Mouse (Mus musculus) R1 (cell line): ENCODE data around the gene Specc1.

Source experiments
- DNase-seq: peaks from one replicate; pipeline ENCODE4 v3.0.0-alpha.2; 2018; ENCODE audit warnings: low read depth, low spot score

Gene Specc1

DNA sequence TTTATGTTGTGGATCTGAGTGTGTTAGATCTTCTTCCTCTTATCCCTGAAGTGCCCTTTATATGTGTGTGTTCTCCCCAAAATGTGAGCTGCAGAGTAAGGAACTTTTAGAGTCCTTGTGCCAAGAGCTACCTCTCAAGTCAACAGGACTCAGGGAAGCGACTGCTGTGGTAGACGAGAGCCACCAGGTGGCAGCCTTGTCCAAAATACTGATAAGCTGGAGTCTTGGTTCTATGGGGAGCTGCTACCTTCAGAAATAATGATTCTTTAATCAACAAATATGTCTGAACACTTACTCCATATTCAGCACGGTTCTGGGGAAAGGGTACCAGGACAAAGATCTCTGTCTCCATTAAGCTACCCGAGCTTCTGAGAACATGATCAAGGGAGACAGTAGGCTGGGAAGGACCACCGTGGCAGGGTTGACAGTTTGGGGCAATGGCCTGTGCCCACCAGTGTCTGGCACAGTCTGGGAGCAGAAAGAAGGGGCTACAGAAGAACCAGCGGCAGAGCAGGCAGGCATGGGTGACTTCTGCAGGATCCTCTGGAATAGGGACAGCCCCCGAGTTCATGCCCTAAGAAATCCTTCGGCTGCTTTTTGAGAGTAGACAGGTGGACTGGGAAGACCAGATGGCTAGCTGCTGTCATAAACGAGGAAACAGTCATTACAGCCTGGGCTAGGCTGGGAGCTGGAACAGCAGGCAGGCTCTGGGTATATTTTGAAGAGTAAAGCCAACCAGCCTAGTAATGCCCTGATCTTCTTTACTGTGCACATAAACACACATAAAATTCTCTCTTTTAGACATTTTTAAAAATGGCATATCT lies 91.5 kb downstream of the Specc1 start:
- peak; percentile 74 for DNase-seq

DNA sequence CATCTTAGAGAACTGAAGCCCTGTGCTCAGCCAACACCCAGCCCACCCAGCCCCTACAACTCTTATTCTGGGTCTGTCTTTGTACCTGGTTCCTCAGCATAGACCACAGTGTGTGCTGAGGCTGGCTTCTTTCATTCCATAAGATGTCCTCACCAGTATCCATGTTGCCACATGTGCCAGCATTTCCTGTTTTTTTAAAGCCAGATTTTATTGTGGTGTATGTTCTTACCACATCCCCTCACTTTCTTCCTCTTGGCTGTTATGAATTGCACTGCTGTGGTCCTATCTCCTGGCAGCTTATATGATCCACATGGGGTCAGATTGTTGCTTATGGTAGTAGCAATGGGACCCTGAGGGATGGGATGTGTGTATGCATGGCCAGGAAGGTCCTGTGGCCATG lies 92.6 kb downstream of the Specc1 start:
- no peak for DNase-seq

GRCm38 (mm10) chr11:62050356-62051330 lies 94.1 kb downstream of the Specc1 start:
- peak; percentile 91 for DNase-seq

DNA sequence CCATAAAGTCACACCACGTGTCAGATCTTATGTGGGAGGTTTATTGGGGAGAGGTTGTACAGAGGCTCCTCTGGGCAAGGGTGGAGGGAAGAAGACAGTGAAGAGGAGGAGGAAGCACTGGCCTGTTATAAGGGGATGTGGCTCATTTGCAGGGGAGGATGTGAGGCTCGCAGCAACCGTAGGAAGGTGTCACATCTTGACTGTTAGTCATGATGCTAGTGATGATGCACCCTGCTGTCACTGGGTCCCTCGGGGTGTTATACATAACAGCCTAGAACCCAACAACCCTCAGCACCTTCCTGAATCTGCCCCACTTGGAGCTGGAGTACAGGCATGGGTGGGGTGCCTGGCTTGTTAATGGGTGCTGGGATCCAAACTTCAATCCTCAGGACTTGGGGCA lies 94.9 kb downstream of the Specc1 start:
- DNase-seq = no peak

GRCm38 (mm10) chr11:62053928-62054327 lies 97.4 kb downstream of the Specc1 start:
- DNase-seq = peak; percentile 28

DNA sequence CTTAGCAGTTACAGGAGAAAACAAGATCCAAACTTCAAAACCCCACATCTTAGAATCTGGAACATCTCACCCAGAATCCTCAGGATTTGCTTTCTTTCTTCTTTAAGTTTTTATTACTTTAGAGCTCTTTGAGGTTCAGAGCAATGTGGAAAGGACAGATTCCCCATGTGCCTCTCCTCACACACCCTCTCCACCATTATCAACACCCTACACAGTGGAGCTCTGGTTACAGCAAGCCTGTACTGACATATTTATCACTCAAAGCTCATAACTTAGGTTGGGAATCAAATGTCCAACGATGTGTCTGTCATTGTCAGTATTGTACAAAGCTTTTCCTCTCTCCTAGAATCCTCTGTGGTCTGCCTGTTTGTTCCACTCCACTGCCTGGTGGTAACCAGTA lies 108.0 kb downstream of the Specc1 start:
- DNase-seq = no peak

DNA sequence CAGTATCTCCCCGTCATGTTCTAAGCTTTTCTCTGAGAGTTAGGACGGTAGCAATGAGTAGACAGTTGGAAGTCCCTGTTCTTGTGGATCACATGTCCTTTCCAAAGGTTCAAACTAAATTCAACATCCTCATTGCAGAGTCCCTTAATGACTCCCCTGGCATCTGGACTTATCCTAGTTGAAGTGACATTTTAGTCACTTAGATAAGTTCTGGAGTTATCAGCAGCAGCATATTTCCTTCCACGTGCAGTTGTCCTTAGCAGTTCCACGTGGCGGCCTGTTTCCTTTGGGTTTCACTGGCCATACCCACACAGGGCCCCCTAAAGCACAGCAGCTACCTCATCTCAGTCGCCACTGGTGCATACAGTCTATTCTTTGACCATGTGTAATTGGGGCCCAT lies 109.1 kb downstream of the Specc1 start:
- no peak for DNase-seq

DNA sequence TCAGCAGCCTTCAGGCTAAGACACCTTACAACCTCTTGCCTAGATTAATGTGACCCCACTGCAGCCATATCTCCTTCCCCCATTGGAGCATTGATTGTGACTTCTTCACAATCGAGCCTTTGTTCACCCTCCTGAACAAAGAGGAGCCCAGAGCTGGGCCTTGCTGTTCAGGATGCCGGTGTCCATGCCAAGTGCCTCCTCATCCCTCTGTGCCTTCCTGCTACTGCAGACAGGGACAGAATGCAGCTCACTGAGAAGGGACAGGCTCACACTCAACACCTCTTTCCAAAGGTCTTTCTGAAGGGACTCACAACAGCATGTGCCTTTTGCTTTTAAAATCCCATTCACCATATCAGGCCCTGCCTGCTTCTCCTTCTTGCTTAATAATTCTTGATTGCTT lies 113.0 kb downstream of the Specc1 start:
- no peak for DNase-seq

- no peak for DNase-seq
These were observed 113.6 kb downstream of the Specc1 start for GRCm38 (mm10) chr11:62070206-62070605.

DNA sequence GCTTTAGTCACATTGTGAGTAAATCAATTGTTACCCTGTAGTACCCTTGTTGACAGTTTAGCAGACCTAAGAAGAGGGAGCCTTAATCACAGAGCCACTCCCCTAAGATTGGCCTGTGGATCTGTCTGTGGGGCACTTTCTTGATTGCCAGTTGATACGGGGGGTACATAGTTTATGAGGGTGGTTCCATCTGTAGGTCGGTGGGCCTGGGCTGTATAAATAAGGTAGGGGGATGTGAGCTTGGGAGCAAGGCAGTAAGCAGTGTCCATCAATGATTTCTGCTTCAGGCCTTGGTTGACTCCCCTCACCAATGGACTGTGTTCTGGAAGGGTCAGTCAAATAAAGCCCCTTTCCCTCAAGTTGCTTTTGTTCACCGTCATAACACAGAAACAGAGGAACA lies 115.8 kb downstream of the Specc1 start:
- no peak for DNase-seq

DNA sequence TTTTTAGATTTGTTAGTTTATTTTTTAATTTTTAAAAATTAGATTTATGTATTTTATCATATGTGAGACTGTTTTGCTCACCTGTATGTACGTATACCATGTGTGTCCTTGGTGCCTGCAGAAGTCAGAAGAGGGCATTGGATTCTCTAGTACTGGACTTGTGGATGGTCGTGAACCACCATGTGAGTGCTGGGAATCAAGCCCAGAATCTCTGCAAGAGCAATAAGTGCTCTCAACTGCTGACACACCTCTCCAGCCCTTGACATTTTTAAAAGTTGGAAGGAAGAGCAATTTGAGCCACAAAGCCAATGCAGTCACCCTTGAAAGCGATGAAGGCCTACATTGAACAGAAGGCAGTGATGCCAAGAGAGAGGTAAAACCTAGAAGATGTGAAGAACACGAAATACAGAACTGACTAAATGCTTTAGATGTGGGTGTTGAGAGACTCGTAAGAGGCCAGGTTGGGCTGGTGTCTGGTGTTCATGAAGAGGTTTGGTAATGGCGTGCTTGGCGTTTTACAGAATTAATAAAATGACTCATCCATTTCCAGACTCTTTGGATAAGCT lies 117.1 kb downstream of the Specc1 start:
- DNase-seq = no peak

DNA sequence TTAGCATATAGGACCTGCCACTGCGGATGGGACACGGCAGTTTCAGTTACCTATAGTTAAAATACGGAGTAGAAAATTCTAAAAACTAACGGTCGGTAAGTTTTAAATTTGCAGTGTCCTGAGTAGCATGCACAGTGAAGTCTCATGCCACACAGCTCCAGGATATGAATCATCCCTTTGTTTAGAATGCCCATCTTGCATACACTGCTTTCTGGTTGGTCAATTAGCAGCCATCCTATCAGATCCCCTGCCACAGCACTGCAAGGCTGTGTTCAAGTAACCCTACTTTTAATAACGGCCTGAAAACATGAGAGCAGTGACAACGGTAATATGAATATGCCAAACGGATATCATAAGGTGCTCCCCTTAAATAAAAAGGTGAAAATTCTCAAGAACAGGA lies 118.0 kb downstream of the Specc1 start:
- no peak for DNase-seq

DNA sequence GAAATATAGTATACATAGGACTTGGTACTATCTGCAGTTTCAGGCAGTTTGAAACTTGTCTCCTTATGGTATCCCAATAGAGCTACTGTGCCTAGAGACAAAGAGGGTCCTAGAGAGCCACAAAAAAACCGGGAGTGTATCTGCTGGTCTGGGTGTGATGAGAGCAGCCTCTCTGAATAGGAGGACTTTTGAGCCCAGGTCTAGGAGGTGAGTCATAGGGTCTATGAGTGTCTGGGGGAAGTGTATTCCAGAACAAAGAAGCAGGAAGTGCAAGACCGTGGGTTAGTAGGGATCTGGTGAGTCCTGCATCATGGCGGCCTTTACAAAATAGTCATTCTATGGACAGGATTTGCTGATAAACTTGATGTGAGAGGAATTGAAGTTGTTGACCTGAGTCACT lies 118.5 kb downstream of the Specc1 start:
- peak; percentile 39 for DNase-seq

DNA sequence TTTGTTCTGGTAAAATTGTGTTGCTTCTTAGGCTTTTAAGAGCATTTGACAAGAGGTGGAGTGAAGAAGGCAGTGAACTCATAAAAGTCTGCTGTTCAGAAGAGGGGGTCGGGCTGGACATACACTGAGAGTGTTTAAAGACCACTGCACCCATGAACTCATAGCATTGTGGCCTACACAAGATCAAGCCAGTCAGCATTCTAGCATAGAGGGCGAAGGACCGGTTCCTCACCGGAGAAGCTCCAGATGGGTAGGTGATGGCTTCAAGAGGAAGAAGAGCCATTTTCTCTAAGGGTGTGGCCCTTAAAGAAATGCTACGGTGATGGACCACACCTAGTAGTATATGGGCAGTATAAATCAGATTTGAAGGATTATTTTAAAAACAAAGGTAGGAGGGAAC lies 119.0 kb downstream of the Specc1 start:
- no peak for DNase-seq

DNA sequence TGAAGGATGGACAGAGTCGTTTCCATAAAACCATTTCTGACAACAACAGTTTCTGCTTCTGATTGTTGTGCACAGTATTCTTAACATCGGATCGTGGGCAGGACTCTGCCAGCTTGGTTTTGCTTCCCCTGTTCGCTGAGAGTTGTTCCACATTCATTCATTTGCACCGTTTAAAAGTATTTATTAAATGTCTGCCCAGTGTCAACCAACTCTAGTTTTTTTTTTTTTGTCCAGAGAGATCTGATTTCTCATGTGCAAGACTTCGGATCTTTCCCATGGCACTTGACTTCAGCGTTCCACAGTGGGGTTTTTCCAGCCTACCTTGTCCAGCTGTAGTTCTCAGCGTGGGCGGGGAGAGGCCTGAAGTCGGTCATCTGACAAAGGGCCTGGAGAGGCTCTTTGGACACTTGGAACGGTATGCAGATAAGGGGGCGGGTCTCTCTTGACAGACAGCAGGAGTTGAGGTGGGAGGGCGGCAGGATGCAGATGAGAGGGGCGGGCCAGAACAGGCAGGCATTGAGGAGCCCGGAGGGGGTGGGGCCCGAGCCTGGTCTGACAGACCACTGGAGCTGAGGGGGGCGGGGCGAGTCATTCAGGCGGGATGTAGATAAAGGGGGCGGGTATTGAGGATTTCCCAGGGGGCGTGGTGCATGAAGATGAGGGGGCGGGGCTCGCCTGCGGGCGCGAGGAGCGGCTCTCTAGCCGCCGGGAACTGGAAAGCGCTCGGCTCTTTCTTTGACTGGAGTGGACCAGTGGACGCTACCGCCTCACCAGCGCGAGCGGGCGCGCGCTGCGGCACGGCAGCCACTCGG lies 120.0 kb downstream of the Specc1 start:
- DNase-seq = peak; percentile 99

DNA sequence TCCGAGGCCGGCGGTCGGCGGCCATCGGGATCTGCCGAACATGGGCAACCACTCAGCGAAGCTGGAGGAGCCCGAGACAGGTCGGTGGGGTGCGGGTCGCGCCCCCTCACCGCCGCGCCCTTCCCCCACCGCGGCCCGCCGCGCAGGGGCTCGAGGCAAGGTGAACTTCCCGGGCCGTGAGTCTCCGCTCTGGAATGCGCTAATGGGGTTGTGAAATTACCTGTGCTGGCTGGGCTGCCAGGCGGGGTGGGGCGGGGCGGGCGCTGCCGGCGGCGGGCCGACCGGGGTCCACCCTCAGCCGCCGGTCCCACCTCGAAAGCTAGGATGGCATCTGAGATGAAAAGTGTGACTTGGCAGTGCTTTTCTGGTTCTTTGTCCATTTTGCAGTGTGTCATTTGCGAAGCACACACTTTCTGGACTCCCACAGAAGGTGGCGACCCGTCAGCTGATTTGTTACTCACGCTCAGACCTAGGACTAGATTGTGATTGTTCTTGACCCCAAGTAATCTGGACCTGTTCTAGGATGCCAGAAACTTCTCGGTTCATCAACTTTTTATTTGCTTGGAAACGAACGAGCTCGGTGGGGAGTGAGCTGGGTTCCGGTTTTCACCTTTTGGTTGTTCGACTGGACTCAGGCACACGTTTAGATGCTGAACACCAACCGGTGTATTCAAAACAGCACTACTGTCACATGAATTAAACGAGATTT lies 120.7 kb downstream of the Specc1 start:
- DNase-seq = peak; percentile 80

- DNase-seq = no peak
These were observed 121.8 kb downstream of the Specc1 start for GRCm38 (mm10) chr11:62078371-62078770.

GRCm38 (mm10) chr11:62079100-62079857 lies 122.7 kb downstream of the Specc1 start:
- DNase-seq = no peak

GRCm38 (mm10) chr11:62080476-62080875 lies 123.9 kb downstream of the Specc1 start:
- DNase-seq = no peak

DNA sequence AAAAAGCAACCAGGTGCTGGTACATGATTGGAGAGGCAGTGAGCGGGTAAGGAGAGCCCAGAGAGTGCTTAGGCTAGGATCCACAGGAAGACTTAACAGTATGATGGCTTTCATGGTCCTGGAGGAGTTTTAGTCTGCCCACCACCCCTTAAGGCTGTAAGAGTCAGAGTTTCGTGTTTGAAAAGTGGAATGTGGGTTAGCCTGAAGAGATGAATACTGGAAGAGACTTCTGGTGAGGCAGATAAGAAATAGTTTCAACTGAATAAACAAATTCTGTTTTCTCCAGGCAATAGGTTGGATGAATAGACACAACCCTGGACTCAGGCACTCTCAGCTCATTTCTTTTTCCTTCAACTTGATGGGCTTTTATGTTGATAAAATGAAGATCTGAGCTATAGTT lies 130.1 kb downstream of the Specc1 start:
- no peak for DNase-seq
